Mouse (Mus musculus) lung, embryonic 16.5 days (tissue): ENCODE measurements around the gene Htr1d. TPM values are rescaled to one million over a fixed set of nuclear protein-coding genes. Genes with fewer than 3 reads are reported as not detected.
A peak's percentile ranks its signal among the peaks of the same experiment; 100 is the strongest.

ENCODE experiments used
- ATAC-seq: fragments of 200-750 bp; cut with Nextera tagmentation; 2 replicates; pipeline ENCODE4 v1.8.0; 2017; ENCODE audit warnings: low read depth, mild to moderate bottlenecking, moderate library complexity
- H3K27ac ChIP-seq: fragments of 300-500 bp; sonication (generic); 2 replicates; pipeline ENCODE4 v1.5.1; 2014; ENCODE audit warnings: mild to moderate bottlenecking, control low read depth, low read length
- H3K27me3 ChIP-seq: fragments of 300-500 bp; sonication (generic); 2 replicates; pipeline ENCODE4 v1.6.1; 2014; ENCODE audit warnings: low read depth, low read length, mixed read lengths; ENCODE audit not compliant: control insufficient read depth, insufficient read depth
- H3K36me3 ChIP-seq: fragments of 300-500 bp; sonication (generic); 2 replicates; pipeline ENCODE4 v1.6.1; 2014; ENCODE audit warnings: low read length; ENCODE audit not compliant: control insufficient read depth, insufficient read depth
- H3K4me1 ChIP-seq: fragments of 300-500 bp; sonication (generic); replicated peaks from 2 replicates; pipeline ENCODE4 v1.6.1; 2014; ENCODE audit warnings: low read length, mixed read lengths; ENCODE audit not compliant: control insufficient read depth, insufficient read depth
- H3K4me2 ChIP-seq: fragments of 300-500 bp; sonication (generic); 2 replicates; pipeline ENCODE4 v1.6.1; 2014; ENCODE audit warnings: low read depth, low read length, control low read depth
- H3K4me3 ChIP-seq: fragments of 300-500 bp; sonication (generic); 2 replicates; pipeline ENCODE4 v1.5.1; 2014; ENCODE audit warnings: mild to moderate bottlenecking, low read length, control low read depth
- H3K9ac ChIP-seq: fragments of 300-500 bp; sonication (generic); 2 replicates; pipeline ENCODE4 v1.6.1; 2014; ENCODE audit warnings: low read length, control low read depth
- H3K9me3 ChIP-seq: fragments of 300-500 bp; sonication (generic); 2 replicates; pipeline ENCODE4 v1.6.1; 2016; ENCODE audit warnings: low read length; ENCODE audit not compliant: control insufficient read depth
- WGBS: fragments of 180-500 bp; shearing (Covaris S2); extraction: QIAGEN DNeasy Blood & Tissue Kit; methylation state at CpG from one replicate; pipeline ENCODE4 v1.1.7; 2014; 5-methylcytosine and 5-hydroxymethylcytosine counted together
- polyA plus RNA-seq: library from polyadenylated mRNA; unstranded; fragments of >200 nt; fragmentation: Nextera tagmentation; extraction: Ambion mirVana; gene quantifications from 2 replicates; pipeline ENCODE4 v1.2.1, GENCODE M21; 2015

The Htr1d gene
- polyA plus RNA-seq, 1 experiment from 2014 or later: not detected

GRCm38 (mm10) chr4:136459210-136459609, 35.9 kb downstream of the Htr1d start:
- no peak for ATAC-seq
- peaks cover 12% of the 10 kb centered on the region; the same call in 1 of the 2 replicates for H3K4me1 ChIP-seq
- 69% methylated on average over 12 of the region's 12 CpGs for WGBS
- no peak overlapping the region for H3K4me2 ChIP-seq
- peak overlapping the region; percentile 41 for H3K27ac ChIP-seq
- no peak overlapping the region for H3K4me3 ChIP-seq
- no peaks in the 10 kb centered on the region for H3K36me3 ChIP-seq
- H3K9me3 ChIP-seq: no peaks in the 10 kb centered on the region
- H3K9ac ChIP-seq: no peak overlapping the region
- H3K27me3 ChIP-seq: peaks cover 12% of the 10 kb centered on the region

DNA sequence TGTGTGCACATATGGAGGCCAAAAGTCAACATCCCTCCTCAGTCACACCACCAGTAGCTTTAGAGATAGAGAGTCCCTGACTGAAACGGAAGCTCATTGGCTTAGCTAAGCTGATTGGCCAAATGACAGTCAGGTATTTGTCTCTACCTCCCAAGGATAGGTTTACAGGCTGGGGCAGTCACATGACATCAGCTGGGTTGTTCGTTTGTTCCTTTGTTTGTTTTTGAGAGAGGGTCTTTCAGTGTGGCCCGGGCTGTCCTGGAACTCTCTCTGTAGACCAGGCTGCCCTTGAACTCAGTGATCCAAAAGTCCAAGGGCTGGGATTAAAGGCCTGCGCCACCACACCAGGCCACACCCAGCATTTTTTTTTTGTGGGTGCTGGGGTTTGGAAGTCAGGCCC, 37.9 kb downstream of the Htr1d start:
- no peak for ATAC-seq
- peaks cover 14% of the 10 kb centered on the region; the same call in 1 of the 2 replicates for H3K4me1 ChIP-seq
- no peaks in the 10 kb centered on the region for H3K9me3 ChIP-seq
- H3K27ac ChIP-seq: no peak overlapping the region
- H3K27me3 ChIP-seq: peaks cover 15% of the 10 kb centered on the region
- no peak overlapping the region for H3K4me3 ChIP-seq
- H3K36me3 ChIP-seq: no peaks in the 10 kb centered on the region
- no peak overlapping the region for H3K4me2 ChIP-seq
- no peak overlapping the region for H3K9ac ChIP-seq
- WGBS: 51% methylated on average over 4 of the region's 4 CpGs

GRCm38 (mm10) chr4:136461761-136462085, 38.4 kb downstream of the Htr1d start:
- H3K4me1 ChIP-seq: peaks cover 15% of the 10 kb centered on the region; the same call in 1 of the 2 replicates
- H3K4me2 ChIP-seq: peak overlapping the region; percentile 98
- ATAC-seq: no peak
- H3K4me3 ChIP-seq: peak overlapping the region; percentile 71
- peak overlapping the region; percentile 81 for H3K9ac ChIP-seq
- WGBS: 16% methylated on average over 6 of the region's 6 CpGs
- peak overlapping the region; percentile 31 for H3K27ac ChIP-seq
- no peaks in the 10 kb centered on the region for H3K9me3 ChIP-seq
- H3K27me3 ChIP-seq: peaks cover 15% of the 10 kb centered on the region
- no peaks in the 10 kb centered on the region for H3K36me3 ChIP-seq

DNA sequence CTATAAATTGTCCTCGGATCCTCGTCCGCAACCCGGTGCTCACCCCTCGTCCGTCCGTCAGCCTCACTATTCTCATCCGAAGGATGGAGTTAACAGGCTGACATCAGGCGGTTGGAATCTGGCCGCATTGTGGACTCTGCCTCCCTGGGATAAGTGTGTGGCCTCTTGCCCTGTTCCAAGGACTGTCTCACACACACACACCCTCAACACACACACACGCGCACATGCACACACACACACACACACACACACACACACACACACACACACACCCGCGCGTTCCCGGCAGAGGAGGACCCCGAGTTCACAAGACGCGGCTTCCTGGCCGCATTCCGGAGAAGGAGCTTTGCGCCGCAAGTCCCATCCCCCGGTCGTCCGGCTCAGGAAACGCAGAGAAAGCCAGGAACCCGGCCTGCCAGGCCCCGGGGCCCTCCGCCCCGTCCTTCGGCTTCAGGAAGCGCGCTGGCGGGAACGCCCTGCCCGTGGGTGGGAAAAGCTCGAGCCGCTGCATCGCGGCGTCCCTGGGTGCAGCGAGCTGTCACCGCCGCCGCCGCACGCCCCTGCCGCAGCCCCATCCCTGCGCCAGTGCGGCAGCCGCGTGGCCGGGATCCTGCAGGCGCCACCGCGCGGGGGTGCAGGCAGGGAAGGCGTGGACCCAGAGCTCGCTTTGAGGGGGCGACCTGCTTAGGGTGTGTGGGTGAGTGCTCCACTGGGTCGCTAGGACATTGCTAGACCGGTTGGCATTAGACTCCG, 38.9 kb downstream of the Htr1d start, which contains the start of gene 6030445D17Rik:
TSS of gene 6030445D17Rik (plus strand) at position 165 of the 753 bp plus-strand sequence.
- peaks cover 15% of the 10 kb centered on the region; the same call in 1 of the 2 replicates for H3K4me1 ChIP-seq
- peak within 1 kb of the TSS; percentile 71 for H3K4me3 ChIP-seq
- peak within 1 kb of the TSS; percentile 81 for H3K9ac ChIP-seq
- peak within 1 kb of the TSS; percentile 98 for H3K4me2 ChIP-seq
- H3K27me3 ChIP-seq: peaks cover 15% of the 10 kb centered on the region
- H3K36me3 ChIP-seq: no peaks in the 10 kb centered on the region
- 1% methylated on average over 59 of the region's 64 CpGs for WGBS
- H3K27ac ChIP-seq: peak within 1 kb of the TSS; percentile 85
- no peaks in the 10 kb centered on the region for H3K9me3 ChIP-seq
- peak; percentile 81 for ATAC-seq

- Histone ChIP-seq H3K9me3 (no peaks in the 10 kb centered on the region), H3K4me3 (peak overlapping the region; percentile 71), H3K4me1 (peaks cover 15% of the 10 kb centered on the region; the same call in 1 of the 2 replicates), H3K4me2 (peak overlapping the region; percentile 98), H3K27ac (peak overlapping the region; percentile 85), H3K36me3 (no peaks in the 10 kb centered on the region), H3K27me3 (peaks cover 15% of the 10 kb centered on the region), H3K9ac (peak overlapping the region; percentile 81)
- peak; percentile 72 for ATAC-seq
- WGBS: 1% methylated on average over 8 of the region's 8 CpGs
Measured at GRCm38 (mm10) chr4:136462839-136463178, 39.5 kb downstream of the Htr1d start.

GRCm38 (mm10) chr4:136463436-136463835, 40.1 kb downstream of the Htr1d start:
- Histone ChIP-seq H3K27me3 (peaks cover 15% of the 10 kb centered on the region), H3K4me3 (peak overlapping the region; percentile 71), H3K9me3 (no peaks in the 10 kb centered on the region), H3K4me1 (peaks cover 15% of the 10 kb centered on the region; the same call in 1 of the 2 replicates), H3K27ac (no peak overlapping the region), H3K36me3 (no peaks in the 10 kb centered on the region), H3K9ac (peak overlapping the region; percentile 81), H3K4me2 (peak overlapping the region; percentile 98)
- WGBS: 33% methylated on average over 9 of the region's 9 CpGs
- no peak for ATAC-seq

GRCm38 (mm10) chr4:136466226-136466625, 42.9 kb downstream of the Htr1d start:
- no peak overlapping the region for H3K4me2 ChIP-seq
- H3K9me3 ChIP-seq: no peaks in the 10 kb centered on the region
- ATAC-seq: no peak
- peaks cover 21% of the 10 kb centered on the region for H3K4me1 ChIP-seq
- no peaks in the 10 kb centered on the region for H3K36me3 ChIP-seq
- H3K27ac ChIP-seq: no peak overlapping the region
- peaks cover 15% of the 10 kb centered on the region for H3K27me3 ChIP-seq
- 36% methylated on average over 4 of the region's 4 CpGs for WGBS
- H3K9ac ChIP-seq: no peak overlapping the region
- no peak overlapping the region for H3K4me3 ChIP-seq

- ATAC-seq: no peak
- Histone ChIP-seq H3K9ac (no peak overlapping the region), H3K4me1 (peaks cover 13% of the 10 kb centered on the region), H3K9me3 (no peaks in the 10 kb centered on the region), H3K4me3 (no peak overlapping the region), H3K4me2 (no peak overlapping the region), H3K27ac (no peak overlapping the region), H3K27me3 (peaks cover 8% of the 10 kb centered on the region), H3K36me3 (no peaks in the 10 kb centered on the region)
- 75% methylated on average over 14 of the region's 14 CpGs for WGBS
Measured at GRCm38 (mm10) chr4:136468553-136469327, 45.4 kb downstream of the Htr1d start.

DNA sequence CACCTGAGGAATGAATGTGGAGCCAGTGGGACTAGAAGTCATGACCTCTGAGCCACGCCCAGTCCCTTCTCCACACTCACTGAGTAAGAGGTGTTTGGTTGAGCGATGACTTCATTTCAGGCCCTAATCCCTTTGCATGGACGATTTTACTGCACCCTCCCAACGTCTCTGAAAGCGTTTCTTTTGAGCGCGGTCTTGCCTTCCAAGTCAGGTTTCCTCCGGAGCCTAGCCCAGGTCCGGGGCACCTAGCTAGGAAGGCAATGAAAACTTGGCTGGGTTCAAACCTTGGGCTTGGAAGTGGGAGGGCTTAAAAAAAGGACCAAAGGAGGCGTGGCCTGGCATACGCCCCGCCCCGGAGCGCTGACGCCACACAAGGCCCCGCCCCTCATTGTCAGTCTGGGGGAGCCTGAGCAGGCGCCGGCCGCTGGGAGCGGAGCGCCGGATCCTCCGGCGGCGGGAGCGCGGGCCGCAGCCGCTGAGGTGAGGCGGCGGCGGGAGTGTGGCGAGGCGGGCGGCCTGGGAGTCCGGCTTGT, 46.1 kb downstream of the Htr1d start, which contains the start of gene Luzp1:
TSS of gene Luzp1 (plus strand) at position 391 of the 533 bp plus-strand sequence.
- H3K4me1 ChIP-seq: peaks cover 13% of the 10 kb centered on the region
- no peaks in the 10 kb centered on the region for H3K36me3 ChIP-seq
- H3K27me3 ChIP-seq: peaks cover under 1% of the 10 kb centered on the region; the same call in 1 of the 2 replicates
- peak within 1 kb of the TSS; percentile 90 for H3K4me3 ChIP-seq
- H3K27ac ChIP-seq: peak within 1 kb of the TSS; percentile 97
- H3K9ac ChIP-seq: peak within 1 kb of the TSS; percentile 93
- peak; percentile 96 for ATAC-seq
- WGBS: 1% methylated on average over 36 of the region's 36 CpGs
- H3K9me3 ChIP-seq: no peaks in the 10 kb centered on the region
- H3K4me2 ChIP-seq: peak within 1 kb of the TSS; percentile 67
